Mouse (Mus musculus) kidney, postnatal 14 days (tissue): ENCODE data around the gene Zbtb8os.
A peak's percentile ranks its signal among the peaks of the same experiment; 100 is the strongest.

Source experiments
- DNase-seq: peaks from one replicate; pipeline ENCODE4 v3.0.0; 2022; ENCODE audit warnings: mixed read lengths

Zbtb8os gene

GRCm38 (mm10) chr4:129335216-129336074, at the start of gene Zbtb8os, which contains the start of gene Rbbp4:
Zbtb8os (plus strand) TSS chr4:129335695.
Rbbp4 (minus strand) TSS chr4:129335370.
- peak; percentile 99 for DNase-seq

DNA sequence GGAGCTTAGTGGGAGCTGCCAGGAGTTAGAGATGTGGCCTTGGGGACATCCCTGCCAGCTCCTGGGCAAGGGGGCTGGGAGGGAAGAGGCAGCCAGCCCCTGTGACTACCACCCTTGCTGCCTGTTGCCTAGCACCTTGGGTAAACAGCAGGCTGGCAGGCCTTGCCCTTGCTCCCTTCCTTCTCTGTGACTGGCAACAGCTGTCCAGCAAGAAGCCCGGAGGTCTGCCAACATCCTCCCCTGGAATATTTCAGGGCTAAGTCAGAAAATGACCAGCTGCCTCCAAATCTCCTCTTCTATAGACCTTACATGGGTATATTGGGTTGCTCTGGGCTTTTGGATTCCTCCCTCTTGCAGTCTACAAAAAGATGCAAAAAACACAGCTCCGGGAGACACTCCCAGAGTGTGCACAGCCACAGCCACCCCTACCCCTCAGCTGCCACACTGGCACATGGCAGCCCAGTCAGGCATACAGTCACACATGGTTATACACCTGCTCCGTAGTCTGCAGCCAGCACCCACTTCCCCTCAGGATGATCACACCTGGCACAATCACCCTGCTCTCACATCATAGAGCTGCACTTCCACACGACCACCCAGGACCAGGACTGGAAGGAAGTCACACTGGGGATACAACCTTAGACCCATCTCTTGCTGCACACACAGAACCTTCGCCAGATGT, 49.4 kb upstream of the Zbtb8os start:
- DNase-seq = no peak

DNA sequence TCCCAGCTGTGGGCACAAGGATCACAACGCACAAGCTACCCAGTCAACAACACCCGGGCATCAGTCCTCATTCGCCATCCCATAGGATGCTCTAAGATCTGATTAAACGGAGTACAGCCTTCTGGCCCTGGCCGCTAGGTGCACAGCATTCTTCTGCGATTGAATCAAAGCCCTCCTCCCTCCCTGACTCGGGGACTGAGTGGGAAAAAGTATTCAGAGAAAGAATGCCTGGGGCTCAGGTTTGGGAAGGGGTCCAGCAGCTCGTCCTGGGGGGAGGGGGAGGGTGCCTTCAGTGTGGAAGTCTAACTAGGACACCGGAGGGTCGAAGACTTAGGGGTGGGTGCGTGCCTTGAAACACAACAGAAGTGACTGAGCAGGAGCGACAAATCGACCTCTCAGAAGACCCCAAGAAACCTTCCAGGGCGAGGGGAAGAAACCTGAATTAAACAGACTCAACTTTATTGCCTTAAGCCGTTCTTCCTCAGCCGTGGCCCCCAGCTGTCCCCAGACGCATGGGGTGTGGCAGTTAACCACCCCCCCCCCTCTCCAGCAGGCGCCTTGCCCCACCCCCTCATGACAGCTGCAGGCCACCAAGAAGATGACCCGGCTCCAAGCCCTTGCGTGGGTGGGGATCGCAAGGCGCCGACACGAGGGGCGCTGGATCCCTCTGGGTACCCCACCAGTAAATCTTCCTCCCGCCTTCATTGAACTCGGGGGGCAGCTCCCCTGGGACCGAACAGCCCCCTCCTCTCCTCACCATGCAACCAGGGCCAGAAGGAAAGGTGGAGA, 48.6 kb upstream of the Zbtb8os start:
- peak; percentile 22 for DNase-seq

DNA sequence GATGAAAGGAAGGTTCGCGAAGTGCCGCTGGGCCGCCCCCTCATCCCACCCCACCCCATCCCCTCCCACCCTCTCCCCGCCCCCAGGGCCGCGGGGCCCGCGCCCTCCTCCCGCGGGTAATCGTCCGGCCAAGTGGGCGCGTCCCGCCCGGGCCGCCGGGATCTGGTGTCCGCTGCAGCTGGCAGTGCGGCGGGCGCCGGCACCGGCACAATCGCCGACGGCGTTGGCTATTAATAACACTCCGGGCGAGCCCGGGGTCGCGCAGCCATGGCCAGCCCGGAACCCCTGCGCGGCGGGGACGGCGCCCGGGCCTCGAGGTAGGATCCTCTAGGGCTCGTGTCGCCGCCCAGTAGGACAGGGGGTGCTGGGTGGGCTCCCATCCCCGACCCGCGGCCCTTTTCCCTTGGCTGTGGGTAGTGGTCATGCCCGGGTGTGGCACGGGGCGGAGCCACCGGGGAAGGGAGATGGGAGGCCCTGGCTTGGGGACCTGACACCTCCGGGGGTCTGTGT, 48.0 kb upstream of the Zbtb8os start, which contains the start of gene Sync:
Gene Sync (plus strand): TSS at position 146 of the 510 bp plus-strand sequence.
- DNase-seq = peak; percentile 53

DNA sequence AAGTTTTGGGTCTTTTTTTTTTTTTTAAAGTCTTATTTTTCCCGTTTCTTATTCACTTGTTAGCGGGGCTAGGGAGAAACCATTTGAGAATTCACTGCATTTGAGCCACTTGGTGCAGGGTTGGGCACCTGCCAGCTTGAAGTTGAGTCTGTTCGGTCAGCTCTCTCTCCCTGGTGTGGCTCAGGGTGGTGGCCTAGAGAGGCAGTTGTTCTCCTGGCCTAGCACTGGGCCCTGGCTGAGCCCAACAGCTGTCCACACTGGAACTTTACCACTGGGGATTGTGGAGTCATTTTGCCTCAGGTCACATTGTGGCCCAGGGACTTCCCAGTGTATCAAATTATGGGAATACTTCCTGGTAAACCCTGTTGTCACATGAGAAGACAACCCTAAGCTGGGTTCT, 47.4 kb upstream of the Zbtb8os start:
- DNase-seq = peak; percentile 37

DNA sequence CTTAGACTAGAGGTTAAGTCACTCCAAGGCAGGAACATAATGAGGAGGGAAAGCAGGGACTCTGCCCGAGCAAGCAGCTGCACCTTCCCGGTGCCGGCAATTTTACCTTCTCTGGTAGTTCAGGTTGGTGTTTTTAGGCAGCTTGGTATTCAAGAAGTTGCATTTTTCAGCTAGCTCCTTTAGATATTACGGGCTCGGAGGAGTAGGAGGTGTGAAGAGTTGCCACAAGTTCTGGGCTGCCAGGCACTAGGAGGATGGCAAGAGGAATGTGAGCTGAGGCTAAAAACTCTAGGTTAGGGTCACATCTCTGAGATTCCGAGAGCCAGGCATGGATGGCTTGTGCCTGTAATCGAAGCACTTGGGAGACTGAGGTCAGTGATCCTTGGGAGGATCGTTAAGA, 45.8 kb upstream of the Zbtb8os start:
- DNase-seq = no peak

DNA sequence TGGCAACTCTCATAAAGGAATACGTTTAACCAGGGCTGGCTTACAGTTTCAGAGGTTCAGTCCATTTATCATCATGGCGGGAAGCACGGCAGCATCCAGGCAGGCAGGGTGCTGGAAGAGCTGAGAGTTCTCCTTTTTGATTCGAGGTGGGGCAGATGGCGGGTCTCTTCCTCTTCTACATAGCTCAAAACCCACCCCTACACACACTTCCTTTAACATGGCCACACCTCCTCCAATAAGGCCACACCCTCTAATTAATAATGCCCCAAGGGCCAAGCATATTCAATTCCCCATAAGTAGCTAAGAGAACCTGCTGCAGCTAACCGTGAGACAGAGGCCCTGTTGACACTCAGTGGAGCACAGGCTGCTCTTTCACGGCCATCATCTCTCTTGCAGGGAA, 42.7 kb upstream of the Zbtb8os start:
- DNase-seq = no peak

GRCm38 (mm10) chr4:129293702-129294101, 41.8 kb upstream of the Zbtb8os start:
- DNase-seq = no peak

- no peak for DNase-seq
Measured at GRCm38 (mm10) chr4:129295188-129295587, 40.3 kb upstream of the Zbtb8os start.

- no peak for DNase-seq
Measured at GRCm38 (mm10) chr4:129296066-129296465, 39.4 kb upstream of the Zbtb8os start.

- no peak for DNase-seq
Measured at GRCm38 (mm10) chr4:129297724-129298123, 37.8 kb upstream of the Zbtb8os start.

- no peak for DNase-seq
Measured at GRCm38 (mm10) chr4:129299121-129299520, 36.4 kb upstream of the Zbtb8os start.

DNA sequence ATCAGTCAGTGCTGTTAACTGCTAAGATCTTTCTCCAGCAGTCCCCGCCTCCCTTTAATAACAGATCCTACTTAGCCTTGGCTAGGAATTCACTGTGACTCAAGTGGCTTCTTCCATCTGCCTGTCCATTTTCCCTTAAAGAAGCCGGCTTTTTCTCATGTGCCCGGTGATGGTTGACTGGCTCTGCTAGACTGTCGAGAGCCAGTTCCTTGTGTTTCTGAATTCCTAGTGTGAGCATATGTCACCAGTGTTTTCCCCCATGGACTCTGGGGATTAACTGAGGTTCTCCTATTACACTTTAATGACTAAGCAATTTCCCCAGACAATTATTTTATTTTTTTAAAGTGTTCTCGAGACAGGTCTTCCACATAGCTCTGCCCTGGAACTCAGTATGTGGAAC, 32.1 kb upstream of the Zbtb8os start:
- DNase-seq = no peak

DNA sequence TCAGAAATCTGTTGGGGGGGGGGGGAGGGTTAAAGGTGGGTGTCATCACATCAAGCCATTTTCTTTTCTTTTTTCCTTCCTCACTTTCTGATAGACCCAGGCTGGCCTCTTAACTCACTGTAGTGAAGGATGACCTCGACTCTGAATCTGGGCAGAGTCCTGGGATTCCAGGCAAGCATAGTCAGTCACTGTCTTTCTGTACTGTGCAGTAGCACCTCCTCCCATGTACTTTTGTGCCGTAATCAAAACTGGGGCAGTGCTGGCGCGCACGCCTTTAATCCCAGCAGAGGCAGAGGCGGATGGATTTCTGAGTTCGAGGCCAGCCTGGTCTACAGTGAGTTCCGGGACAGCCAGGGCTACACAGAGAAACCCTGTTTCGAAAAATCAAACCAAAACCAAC, 31.7 kb upstream of the Zbtb8os start:
- DNase-seq = peak; percentile 22

GRCm38 (mm10) chr4:129304306-129304705, 31.2 kb upstream of the Zbtb8os start:
- no peak for DNase-seq

GRCm38 (mm10) chr4:129307936-129308335, 27.6 kb upstream of the Zbtb8os start:
- no peak for DNase-seq

- DNase-seq = no peak
Measured at GRCm38 (mm10) chr4:129313886-129314285, 21.6 kb upstream of the Zbtb8os start.

GRCm38 (mm10) chr4:129320876-129321275, 14.6 kb upstream of the Zbtb8os start:
- DNase-seq = no peak

- DNase-seq = no peak
Measured at GRCm38 (mm10) chr4:129322042-129322441, 13.5 kb upstream of the Zbtb8os start.

- DNase-seq = no peak
Measured at GRCm38 (mm10) chr4:129323491-129323890, 12.0 kb upstream of the Zbtb8os start.

- no peak for DNase-seq
Measured at GRCm38 (mm10) chr4:129324756-129325155, 10.7 kb upstream of the Zbtb8os start.

DNA sequence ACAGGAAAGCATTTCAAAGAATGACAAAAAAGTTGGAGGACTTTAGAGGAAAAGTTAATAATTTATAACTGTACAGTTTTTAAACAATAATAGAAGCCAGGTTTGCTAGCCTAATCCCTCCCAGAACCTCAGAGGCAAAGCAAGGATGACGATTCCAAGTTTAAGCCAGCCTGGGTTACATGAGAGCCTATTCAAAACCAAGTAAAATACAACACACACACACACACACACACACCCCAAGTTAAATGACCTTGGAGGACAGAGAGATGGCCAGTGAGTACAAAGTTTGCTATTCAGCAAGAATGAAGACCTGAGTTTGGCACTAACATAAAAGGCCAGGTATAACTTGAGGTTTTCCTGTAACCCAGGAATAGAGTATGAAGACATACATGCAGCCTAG, 9.3 kb upstream of the Zbtb8os start:
- DNase-seq = peak; percentile 37

GRCm38 (mm10) chr4:129332846-129333245, 2.6 kb upstream of the Zbtb8os start:
- DNase-seq = peak; percentile 11
